Mouse (Mus musculus) heart, embryonic 11.5 days (tissue): Measurements from ENCODE around the gene Farp2. TPM values are rescaled to one million over a fixed set of nuclear protein-coding genes. Genes with fewer than 3 reads are reported as not detected.

Experiments used
- ATAC-seq: fragments of 200-750 bp; cut with Nextera tagmentation; replicated peaks from 2 replicates; pipeline ENCODE4 v1.8.0; 2017; ENCODE audit warnings: moderate library complexity; ENCODE audit not compliant: insufficient number of reproducible peaks, low FRiP score, low TSS enrichment
- H3K27ac ChIP-seq: fragments of 300-500 bp; sonication (generic); 2 replicates; pipeline ENCODE4 v1.5.1; 2014; ENCODE audit warnings: mild to moderate bottlenecking, low read depth, low read length
- H3K27me3 ChIP-seq: fragments of 300-500 bp; sonication (generic); 2 replicates; pipeline ENCODE4 v1.6.1; 2014; ENCODE audit warnings: mild to moderate bottlenecking, low read length, mixed read lengths; ENCODE audit not compliant: control insufficient read depth, insufficient read depth
- H3K36me3 ChIP-seq: fragments of 300-500 bp; sonication (generic); 2 replicates; pipeline ENCODE4 v1.6.1; 2014; ENCODE audit warnings: mild to moderate bottlenecking, low read length, moderate library complexity, mixed read lengths; ENCODE audit not compliant: control insufficient read depth, insufficient read depth
- H3K4me1 ChIP-seq: fragments of 300-500 bp; sonication (generic); 2 replicates; pipeline ENCODE4 v1.6.1; 2014; ENCODE audit warnings: low read length; ENCODE audit not compliant: control insufficient read depth, insufficient read depth
- H3K4me2 ChIP-seq: fragments of 300-500 bp; sonication (generic); 2 replicates; pipeline ENCODE4 v1.6.1; 2014; ENCODE audit warnings: mild to moderate bottlenecking, moderate library complexity
- H3K4me3 ChIP-seq: fragments of 300-500 bp; sonication (generic); 2 replicates; pipeline ENCODE4 v1.5.1; 2014; ENCODE audit warnings: low read depth, low read length
- H3K9ac ChIP-seq: fragments of 300-500 bp; sonication (generic); 2 replicates; pipeline ENCODE4 v1.6.1; 2014; ENCODE audit warnings: mild to moderate bottlenecking, low read depth, low read length, moderate library complexity
- H3K9me3 ChIP-seq: fragments of 300-500 bp; sonication (generic); replicated peaks from 2 replicates; pipeline ENCODE4 v1.6.1; 2016; ENCODE audit warnings: low read length; ENCODE audit not compliant: control insufficient read depth
- WGBS: fragments of 180-500 bp; shearing (Covaris S2); extraction: QIAGEN DNeasy Blood & Tissue Kit; methylation state at CpG from one replicate; pipeline ENCODE4 v1.1.7; 2014; ENCODE audit not compliant: insufficient replicate concordance; 5-methylcytosine and 5-hydroxymethylcytosine counted together
- polyA plus RNA-seq: library from polyadenylated mRNA; unstranded; fragments of >200 nt; fragmentation: Nextera tagmentation; extraction: Ambion mirVana; gene quantifications from 2 replicates; pipeline ENCODE4 v1.2.1, GENCODE M21; 2014

The Farp2 gene
- polyA plus RNA-seq, 1 experiment from 2014 or later, result 4.8 TPM

DNA sequence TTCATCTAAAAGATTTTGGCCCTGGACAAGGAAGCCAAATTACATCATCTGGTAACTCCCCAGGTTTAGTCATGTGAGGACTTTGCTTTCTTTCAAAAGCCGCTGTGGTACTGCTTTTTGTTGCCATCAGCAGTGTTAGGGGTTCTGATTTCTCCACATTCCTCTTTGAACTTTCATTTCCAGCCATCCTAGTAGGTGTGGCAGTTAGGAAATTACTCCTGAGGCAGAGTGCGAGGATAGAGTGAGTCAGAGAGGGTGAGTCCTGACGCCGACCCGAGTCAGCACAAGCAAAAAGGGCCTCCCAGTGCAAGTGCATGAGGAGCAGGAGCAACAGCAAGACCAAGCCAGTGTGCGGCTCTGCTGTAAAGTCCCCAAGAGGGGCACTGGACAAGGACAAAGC is 17.9 kb downstream of the Farp2 start:
- no peak overlapping the region for H3K4me3 ChIP-seq
- no peak overlapping the region for H3K9ac ChIP-seq
- H3K36me3 ChIP-seq, result no peaks in the 10 kb centered on the region
- no peak overlapping the region for H3K4me2 ChIP-seq
- no peak for ATAC-seq
- no peaks in the 10 kb centered on the region for H3K9me3 ChIP-seq
- WGBS, result 80% methylated on average over 6 of the region's 6 CpGs
- no peak overlapping the region for H3K27ac ChIP-seq
- no peaks in the 10 kb centered on the region for H3K27me3 ChIP-seq
- H3K4me1 ChIP-seq, result no peaks in the 10 kb centered on the region

DNA sequence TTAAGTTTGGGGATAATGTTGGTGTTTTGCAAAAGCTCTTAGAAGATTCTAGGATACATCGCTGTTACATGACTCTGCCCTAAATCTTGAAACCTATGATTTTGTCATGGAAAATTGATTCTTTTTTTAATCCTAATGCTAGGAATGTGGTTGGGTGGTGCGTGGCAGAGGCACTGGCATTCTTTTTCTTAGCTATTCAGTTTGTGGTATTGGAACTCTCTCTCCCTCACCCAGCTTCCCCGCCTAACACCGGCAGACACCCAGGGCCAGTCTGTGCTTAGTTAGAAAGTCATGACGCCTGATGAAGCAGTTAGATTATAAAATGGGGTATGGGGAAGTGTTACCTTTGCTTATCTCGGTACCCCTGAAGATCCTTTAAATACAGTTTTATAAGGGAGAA is 25.3 kb downstream of the Farp2 start:
- H3K36me3 ChIP-seq, result no peaks in the 10 kb centered on the region
- no peak overlapping the region for H3K4me2 ChIP-seq
- no peak overlapping the region for H3K9ac ChIP-seq
- no peaks in the 10 kb centered on the region for H3K4me1 ChIP-seq
- no peak for ATAC-seq
- H3K27me3 ChIP-seq, result no peaks in the 10 kb centered on the region
- no peaks in the 10 kb centered on the region for H3K9me3 ChIP-seq
- no peak overlapping the region for H3K4me3 ChIP-seq
- 86% methylated on average over 6 of the region's 6 CpGs for WGBS
- H3K27ac ChIP-seq, result no peak overlapping the region

DNA sequence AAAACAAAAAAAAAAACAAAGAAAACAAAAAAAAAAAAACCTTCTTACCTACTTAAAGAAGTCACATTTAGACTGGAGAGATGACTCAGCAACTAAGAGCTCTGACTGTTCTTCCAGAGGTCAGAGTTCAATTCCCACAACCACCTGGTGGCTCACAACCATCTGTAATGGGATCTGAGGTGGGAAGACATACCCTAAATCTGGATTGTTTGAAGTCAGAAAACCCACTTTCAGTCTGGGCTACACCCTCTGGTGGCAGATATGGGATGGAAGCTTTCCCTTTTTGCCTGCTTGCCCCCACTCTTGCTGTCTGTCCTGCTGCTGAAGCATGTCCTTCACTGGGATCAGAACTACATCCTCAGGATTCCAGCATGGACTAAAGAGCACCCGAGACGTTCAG is 31.3 kb downstream of the Farp2 start:
- Histone ChIP-seq H3K4me2 (no peak overlapping the region), H3K9me3 (no peaks in the 10 kb centered on the region), H3K4me1 (no peaks in the 10 kb centered on the region), H3K27me3 (no peaks in the 10 kb centered on the region), H3K27ac (no peak overlapping the region), H3K9ac (no peak overlapping the region), H3K4me3 (no peak overlapping the region), H3K36me3 (no peaks in the 10 kb centered on the region)
- 79% methylated on average over 2 of the region's 2 CpGs for WGBS
- no peak for ATAC-seq

DNA sequence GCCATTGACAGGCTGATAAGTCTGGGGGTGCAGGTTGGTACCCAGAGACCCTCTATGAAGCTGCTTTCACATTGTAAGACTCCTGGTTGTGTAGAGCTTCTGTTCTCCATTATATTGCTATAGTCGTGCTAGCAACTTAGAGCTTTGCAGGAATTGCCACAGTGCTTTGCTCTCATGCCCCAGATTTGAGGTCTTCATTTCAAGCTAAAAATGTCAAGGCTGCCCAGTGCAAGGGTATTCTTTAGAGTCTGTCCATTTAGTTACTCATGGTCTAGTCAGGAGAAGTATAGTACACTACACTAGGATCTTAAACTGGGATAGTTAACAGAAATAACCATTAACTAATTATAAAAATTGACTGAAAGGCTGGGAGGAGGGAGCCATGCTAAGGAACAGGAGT is 35.4 kb downstream of the Farp2 start:
- Histone ChIP-seq H3K4me1 (no peaks in the 10 kb centered on the region), H3K9me3 (no peaks in the 10 kb centered on the region), H3K4me2 (no peak overlapping the region), H3K27me3 (no peaks in the 10 kb centered on the region), H3K4me3 (no peak overlapping the region), H3K27ac (no peak overlapping the region), H3K9ac (no peak overlapping the region), H3K36me3 (no peaks in the 10 kb centered on the region)
- 62% methylated on average over 1 of the region's 1 CpGs for WGBS
- no peak for ATAC-seq

DNA sequence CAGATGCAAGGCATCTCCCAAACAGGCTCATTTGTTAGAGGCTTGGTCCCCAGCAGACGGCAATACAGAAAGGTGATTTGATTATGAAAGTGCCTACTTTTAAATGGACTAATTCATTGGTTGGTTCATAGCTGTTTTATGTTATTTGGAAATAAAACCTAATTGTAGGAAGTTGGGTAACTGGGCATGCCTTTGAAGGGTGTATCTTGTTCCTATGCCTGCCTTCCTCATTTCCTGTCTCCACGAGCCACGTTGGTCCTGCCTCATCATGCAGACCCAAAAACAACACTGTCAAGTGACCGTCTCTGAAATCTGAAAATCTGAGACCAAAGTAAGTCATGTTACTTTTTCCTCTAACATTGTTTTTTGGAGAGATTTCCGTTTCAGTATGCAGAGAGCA is 39.5 kb downstream of the Farp2 start:
- peaks cover 2% of the 10 kb centered on the region; the same call in 1 of the 2 replicates for H3K9me3 ChIP-seq
- ATAC-seq, result no peak
- no peaks in the 10 kb centered on the region for H3K36me3 ChIP-seq
- 61% methylated on average over 5 of the region's 5 CpGs for WGBS
- H3K4me1 ChIP-seq, result no peaks in the 10 kb centered on the region
- H3K9ac ChIP-seq, result no peak overlapping the region
- H3K4me2 ChIP-seq, result no peak overlapping the region
- H3K27ac ChIP-seq, result no peak overlapping the region
- H3K27me3 ChIP-seq, result no peaks in the 10 kb centered on the region
- no peak overlapping the region for H3K4me3 ChIP-seq

DNA sequence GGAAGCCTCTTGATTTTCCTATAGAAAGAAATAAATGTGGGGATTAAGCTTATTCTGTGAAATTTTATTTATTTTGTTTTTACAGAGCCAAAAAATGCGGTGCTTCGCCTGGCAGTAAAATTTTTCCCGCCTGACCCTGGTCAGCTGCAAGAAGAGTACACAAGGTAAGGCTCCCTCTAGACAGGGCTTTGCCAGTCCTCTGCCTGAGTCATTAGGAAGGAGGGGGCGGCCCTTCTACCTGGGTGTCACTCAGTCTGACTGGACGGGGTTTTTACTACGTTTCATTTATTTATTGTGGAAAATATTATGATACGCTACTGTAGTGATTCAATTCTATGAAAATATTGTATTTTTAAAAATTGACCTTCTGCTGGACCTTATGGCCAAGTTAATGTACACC is 51.3 kb downstream of the Farp2 start:
- ATAC-seq, result no peak
- Histone ChIP-seq H3K27me3 (no peaks in the 10 kb centered on the region), H3K9ac (no peak overlapping the region), H3K27ac (no peak overlapping the region), H3K4me2 (no peak overlapping the region), H3K4me3 (no peak overlapping the region), H3K36me3 (no peaks in the 10 kb centered on the region), H3K4me1 (no peaks in the 10 kb centered on the region), H3K9me3 (no peaks in the 10 kb centered on the region)
- WGBS, result 77% methylated on average over 7 of the region's 7 CpGs

DNA sequence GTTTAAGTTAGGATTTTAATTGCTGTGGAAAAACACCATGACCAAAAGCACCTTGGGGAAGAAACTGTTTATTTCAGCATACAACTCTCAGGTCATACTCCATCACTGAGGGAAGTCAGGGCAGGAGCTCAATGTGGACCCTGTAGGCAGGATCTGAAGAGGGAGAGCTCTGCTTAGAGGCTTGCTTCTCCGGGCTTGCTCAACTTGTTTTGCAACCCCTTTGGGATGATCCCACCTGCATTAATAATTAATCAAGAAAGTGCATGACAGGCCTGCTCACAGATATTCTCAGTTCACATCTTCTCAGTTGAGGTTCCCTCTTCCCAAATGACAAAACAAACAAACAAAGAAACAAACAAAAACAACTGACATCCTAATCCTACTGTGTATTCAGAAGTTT is 51.8 kb downstream of the Farp2 start:
- H3K4me2 ChIP-seq, result no peak overlapping the region
- H3K27me3 ChIP-seq, result no peaks in the 10 kb centered on the region
- no peak for ATAC-seq
- 81% methylated on average over 1 of the region's 1 CpGs for WGBS
- no peak overlapping the region for H3K27ac ChIP-seq
- no peaks in the 10 kb centered on the region for H3K4me1 ChIP-seq
- no peak overlapping the region for H3K4me3 ChIP-seq
- H3K36me3 ChIP-seq, result no peaks in the 10 kb centered on the region
- H3K9ac ChIP-seq, result no peak overlapping the region
- no peaks in the 10 kb centered on the region for H3K9me3 ChIP-seq

DNA sequence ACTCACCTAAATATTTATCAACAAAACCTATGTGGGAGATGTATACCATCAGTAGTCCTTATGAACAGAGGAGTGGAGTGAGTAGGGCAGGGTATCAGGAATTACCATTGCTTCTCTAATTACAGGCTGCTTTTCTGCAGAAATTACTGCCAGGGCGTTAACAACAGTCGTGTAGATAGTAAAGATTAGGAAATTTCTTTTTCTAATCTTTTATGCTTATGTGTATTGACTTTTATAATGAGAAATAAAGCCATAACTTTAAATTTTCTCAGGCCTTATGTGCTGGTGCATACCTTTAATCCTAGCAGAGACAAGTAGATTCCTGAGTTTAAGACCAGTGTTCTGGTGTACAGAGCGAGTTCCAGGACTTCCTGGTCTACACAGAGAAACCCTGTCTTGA is 52.9 kb downstream of the Farp2 start:
- Histone ChIP-seq H3K4me2 (no peak overlapping the region), H3K27me3 (no peaks in the 10 kb centered on the region), H3K27ac (no peak overlapping the region), H3K9ac (no peak overlapping the region), H3K4me1 (no peaks in the 10 kb centered on the region), H3K4me3 (no peak overlapping the region), H3K36me3 (no peaks in the 10 kb centered on the region), H3K9me3 (no peaks in the 10 kb centered on the region)
- 78% methylated on average over 3 of the region's 3 CpGs for WGBS
- ATAC-seq, result no peak

DNA sequence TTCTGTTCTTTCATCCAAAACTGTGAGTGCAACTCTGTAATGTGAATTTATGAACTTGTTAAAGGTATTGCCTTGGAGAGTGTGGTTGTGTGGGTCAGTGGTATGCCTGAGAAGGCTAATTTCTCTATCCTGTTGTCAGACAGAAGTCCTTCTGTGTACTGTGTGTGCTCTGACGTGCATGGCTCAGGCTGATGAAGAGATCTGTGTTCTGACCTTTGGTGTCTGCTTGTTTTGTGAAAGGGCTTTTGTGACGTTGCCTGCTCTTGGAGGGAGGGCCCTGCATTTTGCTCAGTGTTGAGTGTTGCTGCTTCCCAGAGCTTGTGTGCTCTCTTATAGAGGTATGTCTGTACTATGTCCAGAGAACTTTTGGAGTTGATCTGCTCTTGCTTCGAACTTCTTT is 55.1 kb downstream of the Farp2 start:
- WGBS, result 57% methylated on average over 3 of the region's 3 CpGs
- no peaks in the 10 kb centered on the region for H3K27me3 ChIP-seq
- H3K27ac ChIP-seq, result no peak overlapping the region
- H3K36me3 ChIP-seq, result no peaks in the 10 kb centered on the region
- no peaks in the 10 kb centered on the region for H3K4me1 ChIP-seq
- no peak overlapping the region for H3K4me3 ChIP-seq
- H3K9ac ChIP-seq, result no peak overlapping the region
- H3K9me3 ChIP-seq, result no peaks in the 10 kb centered on the region
- ATAC-seq, result no peak
- H3K4me2 ChIP-seq, result no peak overlapping the region
